ENCODE assay signal across 16 mouse cellular contexts in genomic region chr12:38987819-38988218, GRCm38 (mm10).
A peak's percentile ranks its signal among the peaks of the same experiment; 100 is the strongest.
DNase-seq lines count a peak whose midpoint lies in the region; ATAC-seq and TF ChIP-seq lines count a peak whose summit lies in the region.
"Had no signal": no experiment of that assay in that cellular context is flagged by ENCODE, and none has a peak within 500 bp of the region (broad histone marks: within the 10 kb centered on the region; RNA-seq: fewer than 3 reads in every experiment).

No protein-coding gene starts in this region.

- no peaks in the 10 kb centered on the region for H3K27me3 ChIP-seq in forebrain, embryonic 12.5 days
- no peaks in the 10 kb centered on the region for H3K27me3 ChIP-seq in forebrain, embryonic 10.5 days (ENCODE audit: poor library complexity, severe bottlenecking)
- no peaks in the 10 kb centered on the region for H3K27me3 ChIP-seq in forebrain, embryonic 14.5 days (replicated peaks; ENCODE audit: control insufficient read depth, insufficient read depth, low read length)
- no peaks in the 10 kb centered on the region for H3K27me3 ChIP-seq in forebrain, embryonic 16.5 days (replicated peaks; ENCODE audit: control insufficient read depth, insufficient read depth, low read length)
- H3K27me3 ChIP-seq: embryonic facial prominence, embryonic 12.5 days had no signal

- no peak overlapping the region for H3K4me2 ChIP-seq in forebrain, embryonic 12.5 days
- no peak overlapping the region for H3K4me2 ChIP-seq in forebrain, embryonic 14.5 days (ENCODE audit: low read length)
- H3K4me2 ChIP-seq in forebrain, embryonic 16.5 days (ENCODE audit: low read length), result no peak overlapping the region
- H3K4me2 ChIP-seq: embryonic facial prominence, embryonic 12.5 days had no signal

- no peak overlapping the region for H3K4me3 ChIP-seq in forebrain, embryonic 12.5 days (replicated peaks)
- H3K4me3 ChIP-seq in forebrain, embryonic 10.5 days, result no peak overlapping the region
- H3K4me3 ChIP-seq in forebrain, embryonic 14.5 days (ENCODE audit: low read depth, low read length), result no peak overlapping the region
- H3K4me3 ChIP-seq in forebrain, embryonic 16.5 days (replicated peaks; ENCODE audit: low read length), result no peak overlapping the region
- H3K4me3 ChIP-seq: embryonic facial prominence, embryonic 10.5 days; embryonic facial prominence, embryonic 12.5 days had no signal

- no peaks in the 10 kb centered on the region for H3K4me1 ChIP-seq in forebrain, embryonic 12.5 days
- H3K4me1 ChIP-seq in forebrain, embryonic 10.5 days, result peaks cover 6% of the 10 kb centered on the region; the same call in 1 of the 2 replicates
- no peaks in the 10 kb centered on the region; the same call in 1 of the 2 replicates for H3K4me1 ChIP-seq in forebrain, embryonic 14.5 days (ENCODE audit: control insufficient read depth, insufficient read depth, low read length)
- H3K4me1 ChIP-seq in forebrain, embryonic 16.5 days (replicated peaks; ENCODE audit: control insufficient read depth, insufficient read depth, low read length), result no peaks in the 10 kb centered on the region
- H3K4me1 ChIP-seq: embryonic facial prominence, embryonic 10.5 days; embryonic facial prominence, embryonic 12.5 days had no signal

- TF ChIP-seq POLR2A in brain, embryonic 14.5 days (IDR thresholded peaks at IDR 0.05; ENCODE audit: borderline replicate concordance, extremely low read depth, insufficient read depth, insufficient read length, poor library complexity, severe bottlenecking), result no peak

- no peak for TF ChIP-seq CTCF in brain, embryonic 14.5 days (IDR thresholded peaks at IDR 0.05; ENCODE audit: borderline replicate concordance, extremely low read depth, insufficient read depth, insufficient read length)

- no peak overlapping the region for H3K27ac ChIP-seq in forebrain, embryonic 12.5 days
- H3K27ac ChIP-seq in forebrain, embryonic 10.5 days, result no peak overlapping the region
- H3K27ac ChIP-seq in forebrain, embryonic 14.5 days (ENCODE audit: low read depth, low read length), result no peak overlapping the region
- no peak overlapping the region for H3K27ac ChIP-seq in forebrain, embryonic 16.5 days (ENCODE audit: low read length)
- H3K27ac ChIP-seq: embryonic facial prominence, embryonic 10.5 days; embryonic facial prominence, embryonic 12.5 days had no signal

- no peaks in the 10 kb centered on the region for H3K9me3 ChIP-seq in forebrain, embryonic 12.5 days
- H3K9me3 ChIP-seq in forebrain, embryonic 10.5 days, result no peaks in the 10 kb centered on the region
- H3K9me3 ChIP-seq in forebrain, embryonic 14.5 days (replicated peaks; ENCODE audit: control insufficient read depth, low read length), result no peaks in the 10 kb centered on the region
- H3K9me3 ChIP-seq in forebrain, embryonic 16.5 days (ENCODE audit: control insufficient read depth, low read length), result no peaks in the 10 kb centered on the region
- H3K9me3 ChIP-seq: embryonic facial prominence, embryonic 10.5 days; embryonic facial prominence, embryonic 12.5 days had no signal

- ATAC-seq in forebrain, embryonic 12.5 days (ENCODE audit: low FRiP score), result peak; percentile 79; the same call in 1 of the 2 replicates
- peak; percentile 58; the same call in 1 of the 2 replicates for ATAC-seq in forebrain, embryonic 14.5 days
- ATAC-seq in forebrain, embryonic 16.5 days, result no peak

- H3K9ac ChIP-seq in forebrain, embryonic 12.5 days, result no peak overlapping the region
- H3K9ac ChIP-seq in forebrain, embryonic 14.5 days (ENCODE audit: low read length), result no peak overlapping the region
- no peak overlapping the region for H3K9ac ChIP-seq in forebrain, embryonic 16.5 days (replicated peaks; ENCODE audit: low read depth, low read length)
- H3K9ac ChIP-seq: embryonic facial prominence, embryonic 12.5 days had no signal

- H3K36me3 ChIP-seq in forebrain, embryonic 12.5 days (replicated peaks), result no peaks in the 10 kb centered on the region
- H3K36me3 ChIP-seq in forebrain, embryonic 10.5 days (replicated peaks), result no peaks in the 10 kb centered on the region
- H3K36me3 ChIP-seq in forebrain, embryonic 14.5 days (ENCODE audit: control insufficient read depth, insufficient read depth, low read length), result no peaks in the 10 kb centered on the region
- H3K36me3 ChIP-seq in forebrain, embryonic 16.5 days (ENCODE audit: control insufficient read depth, insufficient read depth), result no peaks in the 10 kb centered on the region
- H3K36me3 ChIP-seq: embryonic facial prominence, embryonic 10.5 days; embryonic facial prominence, embryonic 12.5 days had no signal

- DNase-seq in forebrain, embryonic 10.5 days (ENCODE audit: extremely low spot score, low spot score), result no peak
- peak; percentile 41 for DNase-seq in forebrain, embryonic 14.5 days (ENCODE audit: low spot score)
- peak; percentile 74 for DNase-seq in brain, embryonic 14.5 days (ENCODE audit: low read depth)
- no peak for DNase-seq in layer of hippocampus, postnatal 10 days (ENCODE audit: low spot score in 2 of 2)
- DNase-seq: adrenal gland, adult 2 months; adrenal gland, postnatal 10 days; adrenal gland, postnatal 25 days; cerebellum, adult 11-12 months; cerebellum, adult 2 months; cerebellum, adult 9-10 months; cerebellum, postnatal 10 days; cerebellum, postnatal 25 days had no signal

- WGBS in forebrain, embryonic 12.5 days, result 24% methylated on average over 4 of the region's 4 CpGs
- 44% methylated on average over 4 of the region's 4 CpGs for WGBS in forebrain, embryonic 10.5 days
- WGBS in forebrain, embryonic 14.5 days, result 8% methylated on average over 4 of the region's 4 CpGs
- 13% methylated on average over 4 of the region's 4 CpGs for WGBS in forebrain, embryonic 16.5 days

Comparison
In these comparisons a context has a peak if more than half of its experiments do, and no peak if none do; other contexts are left out.
1. DNase-seq: peak in forebrain, embryonic 14.5 days (single experiment) and brain, embryonic 14.5 days (single experiment); none in forebrain, embryonic 10.5 days (single experiment) and layer of hippocampus, postnatal 10 days (0 of 2).